ENCODE assay signal across 16 mouse cellular contexts in the genomic region with DNA sequence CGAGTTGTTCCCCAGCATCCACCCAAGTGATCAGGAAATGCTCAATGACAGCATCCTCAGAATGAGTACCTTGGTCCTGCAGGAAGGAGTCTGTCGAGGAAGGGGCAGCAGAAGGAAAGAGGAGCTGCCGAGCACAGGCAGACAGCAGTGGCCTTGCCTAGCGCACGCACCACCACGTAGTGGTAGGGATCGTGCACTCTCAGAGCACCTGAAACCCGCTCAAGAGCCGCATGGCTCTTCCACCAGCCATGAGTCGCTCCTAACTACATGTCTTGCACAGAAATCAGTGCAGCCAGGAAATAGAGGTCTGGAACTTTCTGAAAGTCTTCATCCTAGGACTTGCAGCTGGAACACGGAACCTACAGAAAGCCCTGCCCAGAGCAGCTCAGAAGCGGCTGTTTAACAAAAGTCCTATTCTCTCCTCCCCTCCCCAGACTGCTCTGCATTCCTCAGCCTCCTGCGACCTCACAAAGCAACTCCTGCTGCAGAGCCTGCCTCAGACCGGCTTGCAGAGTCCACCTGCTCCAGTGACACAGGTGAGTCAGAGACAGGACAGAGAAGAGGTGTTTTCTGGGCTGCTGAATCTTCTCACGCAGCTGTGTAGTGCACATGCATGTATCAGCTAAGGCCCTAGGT. TPM values are rescaled to one million over a fixed set of nuclear protein-coding genes. Genes with fewer than 3 reads are reported as not detected.
DNase-seq lines count a peak whose midpoint lies in the region; ATAC-seq and TF ChIP-seq lines count a peak whose summit lies in the region.
"Had no signal": no experiment of that assay in that cellular context is flagged by ENCODE, and none has a peak within 500 bp of the region (broad histone marks: within the 10 kb centered on the region; RNA-seq: fewer than 3 reads in every experiment).

No protein-coding gene starts in this region.

- DNase-seq in heart, adult 8-10 months (ENCODE audit: low spot score) = no peak
- DNase-seq in lung, adult 2 months = no peak
- peak; percentile 14 for DNase-seq in embryo, embryonic 10 days (ENCODE audit: low spot score)
- DNase-seq in forelimb bud, embryonic 11.5 days (ENCODE audit: low read depth, low spot score) = peak; percentile 32
- no peak for DNase-seq in cerebellum, adult 18-20 months
- DNase-seq: gastrocnemius, postnatal 25 days; kidney, adult 8-10 months; liver; lung, postnatal 10 days; retina, postnatal 1 day; thymus, postnatal 14 days had no signal

- no peaks in the 10 kb centered on the region for H3K9me3 ChIP-seq in heart, embryonic 12.5 days (replicated peaks)
- no peaks in the 10 kb centered on the region for H3K9me3 ChIP-seq in lung, embryonic 15.5 days
- H3K9me3 ChIP-seq: hindbrain, embryonic 15.5 days; midbrain, embryonic 10.5 days had no signal

- no peak overlapping the region for H3K4me3 ChIP-seq in heart, embryonic 12.5 days
- H3K4me3 ChIP-seq in lung, embryonic 15.5 days = no peak overlapping the region
- no peak overlapping the region for H3K4me3 ChIP-seq in lung, adult 2 months (replicated peaks; ENCODE audit: extremely low read depth, low read depth, low read length)
- H3K4me3 ChIP-seq: hindbrain, embryonic 15.5 days; layer of hippocampus, adult 2 months; midbrain, embryonic 10.5 days had no signal

- peak overlapping the region; percentile 11; the same call in 1 of the 2 replicates for H3K4me2 ChIP-seq in heart, embryonic 12.5 days
- no peak overlapping the region for H3K4me2 ChIP-seq in lung, embryonic 15.5 days
- H3K4me2 ChIP-seq: hindbrain, embryonic 15.5 days had no signal

- no peak for ATAC-seq in heart, embryonic 12.5 days (ENCODE audit: insufficient number of reproducible peaks, low FRiP score)
- peak; percentile 63; the same call in 1 of the 2 replicates for ATAC-seq in lung, embryonic 15.5 days (ENCODE audit: borderline replicate concordance, extremely low read depth, low FRiP score, low TSS enrichment)

- 32% methylated on average over 15 of the region's 15 CpGs for WGBS in heart, embryonic 12.5 days
- 27% methylated on average over 15 of the region's 15 CpGs for WGBS in lung, embryonic 15.5 days
- WGBS in lung, adult 2 months = 52% methylated on average over 15 of the region's 15 CpGs

- no peak overlapping the region for H3K27ac ChIP-seq in heart, embryonic 12.5 days (ENCODE audit: poor library complexity, severe bottlenecking)
- no peak overlapping the region for H3K27ac ChIP-seq in lung, embryonic 15.5 days
- H3K27ac ChIP-seq: hindbrain, embryonic 15.5 days; midbrain, embryonic 10.5 days had no signal

- no peak for TF ChIP-seq POLR2A in lung, adult 2 months (IDR thresholded peaks at IDR 0.05; ENCODE audit: borderline replicate concordance, extremely low read depth, low read depth, low read length)

- H3K4me1 ChIP-seq in heart, embryonic 12.5 days (replicated peaks) = peaks cover 12% of the 10 kb centered on the region
- 0 out of 2 replicates have a peak, but pooled peaks cover 7% of the 10 kb centered on the region for H3K4me1 ChIP-seq in lung, embryonic 15.5 days
- H3K4me1 ChIP-seq in lung, adult 2 months (ENCODE audit: control insufficient read depth, insufficient read depth, low read length) = no peaks in the 10 kb centered on the region
- H3K4me1 ChIP-seq: hindbrain, embryonic 15.5 days had no signal

- no peak for TF ChIP-seq CTCF in lung, adult 2 months (IDR thresholded peaks at IDR 0.05; ENCODE audit: insufficient read depth, low read length)

- H3K27me3 ChIP-seq in heart, embryonic 12.5 days (replicated peaks) = peaks cover 30% of the 10 kb centered on the region
- H3K27me3 ChIP-seq in lung, embryonic 15.5 days = 0 out of 2 replicates have a peak, but pooled peaks cover 5% of the 10 kb centered on the region
- H3K27me3 ChIP-seq: hindbrain, embryonic 15.5 days had no signal

- no peaks in the 10 kb centered on the region for H3K36me3 ChIP-seq in heart, embryonic 12.5 days
- H3K36me3 ChIP-seq in lung, embryonic 15.5 days = no peaks in the 10 kb centered on the region
- H3K36me3 ChIP-seq: hindbrain, embryonic 15.5 days; midbrain, embryonic 10.5 days had no signal

- H3K9ac ChIP-seq in heart, embryonic 12.5 days = no peak overlapping the region
- H3K9ac ChIP-seq in lung, embryonic 15.5 days = no peak overlapping the region
- H3K9ac ChIP-seq: hindbrain, embryonic 15.5 days had no signal

RNA-seq across cellular contexts. Expression of a gene that starts 32.0 kb away (rescaled TPM):
- 378 and 396 TPM in 2 replicates for polyA plus RNA-seq in heart, embryonic 12.5 days (2016; fragmentation: Nextera tagmentation; extraction: Ambion mirVana)
- total RNA-seq in heart, adult 8-10 months (2022) = 100 to 1,000 TPM; 470 to 601 (median 547) TPM
- polyA plus RNA-seq in lung, embryonic 15.5 days (2015; fragmentation: Nextera tagmentation; extraction: Ambion mirVana) = 454 and 516 TPM in 2 replicates
- 157 and 201 TPM in 2 replicates for polyA plus RNA-seq in lung, adult 2 months (2012; rRNA removed)

Comparison
In these comparisons a context has a peak if more than half of its experiments do, and no peak if none do; other contexts are left out.
1. DNase-seq: peak in embryo, embryonic 10 days (single experiment) and forelimb bud, embryonic 11.5 days (single experiment); none in heart, adult 8-10 months (single experiment), lung, adult 2 months (single experiment) and cerebellum, adult 18-20 months (0 of 2).